Comparison of ENCODE assay signal across 9 mouse cellular contexts in the genomic region with DNA sequence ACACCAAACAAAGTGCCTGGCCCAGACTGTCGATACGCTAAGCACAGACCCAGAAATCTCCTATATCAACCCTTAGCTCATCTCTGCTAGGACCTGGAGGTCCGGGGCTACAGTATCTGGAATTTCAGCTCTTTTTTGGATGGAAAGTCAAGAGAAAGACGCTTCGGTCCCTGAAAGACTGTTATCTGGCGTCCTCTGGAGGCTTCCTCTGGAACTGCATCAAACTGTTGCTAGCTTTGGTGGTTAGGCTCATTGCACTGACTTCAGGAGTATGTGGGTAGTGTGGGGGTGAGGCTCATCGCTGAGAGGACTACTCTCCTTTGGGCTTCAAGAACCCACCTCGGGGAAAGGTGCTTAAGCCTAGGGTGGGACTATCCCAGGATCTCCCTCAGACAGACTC. TPM values are rescaled to one million over a fixed set of nuclear protein-coding genes. Genes with fewer than 3 reads are reported as not detected.
DNase-seq lines count a peak whose midpoint lies in the region.
"Had no signal": no experiment of that assay in that cellular context is flagged by ENCODE, and none has a peak within 500 bp of the region (broad histone marks: within the 10 kb centered on the region; RNA-seq: fewer than 3 reads in every experiment).

No protein-coding gene starts in this region.

- intact Hi-C loops in left cerebral cortex, postnatal 25 days (cut with DNase I): loop anchor here (1.0 kb wide), 1 partner anchor 41 kb away; no protein-coding TSS in a partner anchor

- DNase-seq in heart, adult 18-20 months: peak; percentile 18 to 73
- DNase-seq in heart, adult 11 months: no peak
- peak; percentile 75 for DNase-seq in adrenal gland, adult 2 months
- peak; percentile 73 for DNase-seq in embryo, embryonic 9.5 days (ENCODE audit: extremely low spot score)
- peak; percentile 79 for DNase-seq in induced T-regulatory cell, adult 2 months (ENCODE audit: low read depth)
- peak; percentile 75 to 83 for DNase-seq in left cerebral cortex, postnatal 25 days (ENCODE audit: low spot score in 2 of 2)
- peak; percentile 61 for DNase-seq in naive thymus-derived CD4-positive, alpha-beta T cell, adult 2 months (ENCODE audit: low read depth)
- peak; percentile 89 for DNase-seq in testis, postnatal 10 days (ENCODE audit: low spot score)

RNA-seq across cellular contexts. Expression of a gene that starts 13.3 kb away (rescaled TPM):
- not detected for total RNA-seq in heart, adult 18-20 months (2021)
- under 1 TPM; 0.29 to 0.41 TPM for total RNA-seq in adrenal gland, adult 2 months (2021)
- 0.27 and 0.35 TPM in 2 replicates for polyA plus RNA-seq in adrenal gland, adult 2 months (2012; rRNA removed)
- total RNA-seq in left cerebral cortex, postnatal 25 days (2021): under 1 TPM in 1 of 2 experiments, not detected in 1; 0.09 TPM
- polyA plus RNA-seq: neural tube, embryonic 13.5 days had no signal

RNA-seq across cellular contexts. Expression of a gene that starts 22.3 kb away (rescaled TPM):
- total RNA-seq in heart, adult 18-20 months (2021): not detected
- not detected for total RNA-seq in adrenal gland, adult 2 months (2021)
- 0.20 and 0.22 TPM in 2 replicates for polyA plus RNA-seq in adrenal gland, adult 2 months (2012; rRNA removed)
- total RNA-seq in left cerebral cortex, postnatal 25 days (2021): not detected
- polyA plus RNA-seq: neural tube, embryonic 13.5 days had no signal

RNA-seq across cellular contexts. Expression of a gene that starts 56.4 kb away (rescaled TPM):
- total RNA-seq in heart, adult 18-20 months (2021): 1 to 10 TPM; 5.2 to 5.8 TPM
- 10 to 100 TPM; 35.3 to 44.1 TPM for total RNA-seq in adrenal gland, adult 2 months (2021)
- 60.4 and 65.4 TPM in 2 replicates for polyA plus RNA-seq in adrenal gland, adult 2 months (2012; rRNA removed)
- total RNA-seq in left cerebral cortex, postnatal 25 days (2021): 10 to 100 TPM; 27.9 to 30.2 TPM

Comparison
In these comparisons a context has a peak if more than half of its experiments do, and no peak if none do; other contexts are left out.
1. RNA of a gene that starts 56.4 kb away (total RNA-seq): 35.3 to 44.1 TPM in adrenal gland, adult 2 months and 27.9 to 30.2 TPM in left cerebral cortex, postnatal 25 days; 5.2 to 5.8 TPM in heart, adult 18-20 months; every median in the first group is over 4 times any median in the second.